Mouse (Mus musculus) heart, postnatal 25 days (tissue): ENCODE data around the gene Spata2. TPM values are rescaled to one million over a fixed set of nuclear protein-coding genes. Genes with fewer than 3 reads are reported as not detected.
A peak's percentile ranks its signal among the peaks of the same experiment; 100 is the strongest.

Source experiments
- DNase-seq: peaks from one replicate; pipeline ENCODE4 v3.0.0; 2022; ENCODE audit warnings: low spot score
- intact Hi-C: fragments of 180-260 bp; cut with DNase I; formaldehyde crosslinking; loops from one replicate; pipeline ENCODE4 v1.15.1; 2025
- total RNA-seq, 2 experiments: library from RNA; stranded (reverse); gene quantifications; 2 replicates each; pipeline ENCODE4 v1.2.3; 2021

Gene Spata2
- total RNA-seq, 2 experiments from 2014 or later: 15.1 to 17.8 TPM

DNA sequence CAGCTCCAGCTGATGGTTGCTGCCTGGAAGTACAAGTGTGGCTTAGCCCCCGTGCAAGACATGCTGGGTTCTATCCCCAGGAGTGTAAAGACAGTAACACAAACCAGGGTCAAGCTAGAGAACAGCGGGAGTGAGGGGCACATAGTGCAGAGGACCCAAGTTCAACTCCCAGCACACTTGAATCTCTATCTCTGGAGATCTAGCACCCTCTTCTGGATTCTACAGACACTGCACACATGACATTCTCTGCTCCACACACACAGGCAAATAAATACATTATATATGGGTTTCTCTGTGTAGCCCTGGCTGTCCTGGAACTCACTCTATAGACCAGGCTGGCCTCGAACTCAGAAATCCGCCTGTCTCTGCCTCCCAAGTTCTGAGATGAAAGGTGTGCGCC lies 20.3 kb upstream of the Spata2 start:
- intact Hi-C loops: no loop called here
- DNase-seq: no peak

DNA sequence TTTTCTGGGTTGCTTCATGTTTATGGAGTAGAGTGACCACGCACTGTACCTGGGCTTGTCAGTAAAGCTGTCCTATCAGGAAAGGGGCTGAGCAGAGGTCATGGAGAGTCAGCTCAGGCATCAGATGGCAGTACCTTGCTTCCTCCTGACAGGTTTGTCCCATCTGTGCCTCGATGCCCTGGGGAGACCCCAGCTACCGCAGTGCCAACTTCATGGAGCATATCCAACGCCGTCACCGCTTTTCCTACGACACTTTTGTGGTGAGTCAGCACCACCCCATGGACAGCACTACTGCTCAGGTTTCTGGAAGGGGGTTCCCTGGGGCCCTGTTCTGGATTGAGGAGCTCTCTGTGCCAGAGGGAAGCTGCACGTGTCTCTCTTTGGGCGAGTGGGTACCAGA lies 19.7 kb upstream of the Spata2 start:
- DNase-seq: no peak
- intact Hi-C loops: no loop called here

- intact Hi-C loops: no loop called here
- no peak for DNase-seq
These were observed 17.8 kb upstream of the Spata2 start for GRCm38 (mm10) chr2:167510485-167510884.

GRCm38 (mm10) chr2:167508569-167508968 lies 15.9 kb upstream of the Spata2 start:
- intact Hi-C loops: no loop called here
- no peak for DNase-seq

DNA sequence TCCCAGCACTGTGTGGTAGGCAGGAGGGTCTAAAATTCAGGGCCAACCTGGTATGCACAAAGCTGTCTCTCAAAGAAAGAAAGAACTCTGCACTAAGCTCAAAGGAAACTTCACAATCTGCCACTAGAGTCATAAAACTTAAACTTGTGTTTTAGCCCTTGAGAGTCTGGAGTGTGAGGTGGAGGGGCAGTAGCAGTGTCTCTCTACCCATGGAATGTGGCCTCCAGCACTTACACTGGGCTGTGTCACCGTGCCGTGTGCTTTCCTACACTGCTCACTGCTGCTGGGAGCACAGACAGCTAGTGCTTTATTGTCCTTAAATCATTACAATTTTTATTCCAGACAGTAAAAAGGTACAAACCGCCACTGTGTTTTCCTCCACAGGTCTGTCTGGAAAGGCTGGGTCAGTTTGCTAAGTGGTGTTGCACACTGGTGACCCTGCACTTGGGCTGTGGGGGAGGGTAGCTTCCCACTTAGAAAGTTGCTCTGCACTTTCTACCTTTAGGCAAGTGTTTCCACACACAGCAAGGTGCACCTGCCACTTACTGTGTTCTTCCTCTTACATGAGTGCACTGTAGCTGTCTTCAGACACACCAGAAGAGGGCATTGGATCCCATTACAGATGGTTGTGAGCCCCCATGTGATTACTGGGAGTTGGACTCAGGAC lies 15.2 kb upstream of the Spata2 start:
- intact Hi-C loops: no loop called here
- no peak for DNase-seq

DNA sequence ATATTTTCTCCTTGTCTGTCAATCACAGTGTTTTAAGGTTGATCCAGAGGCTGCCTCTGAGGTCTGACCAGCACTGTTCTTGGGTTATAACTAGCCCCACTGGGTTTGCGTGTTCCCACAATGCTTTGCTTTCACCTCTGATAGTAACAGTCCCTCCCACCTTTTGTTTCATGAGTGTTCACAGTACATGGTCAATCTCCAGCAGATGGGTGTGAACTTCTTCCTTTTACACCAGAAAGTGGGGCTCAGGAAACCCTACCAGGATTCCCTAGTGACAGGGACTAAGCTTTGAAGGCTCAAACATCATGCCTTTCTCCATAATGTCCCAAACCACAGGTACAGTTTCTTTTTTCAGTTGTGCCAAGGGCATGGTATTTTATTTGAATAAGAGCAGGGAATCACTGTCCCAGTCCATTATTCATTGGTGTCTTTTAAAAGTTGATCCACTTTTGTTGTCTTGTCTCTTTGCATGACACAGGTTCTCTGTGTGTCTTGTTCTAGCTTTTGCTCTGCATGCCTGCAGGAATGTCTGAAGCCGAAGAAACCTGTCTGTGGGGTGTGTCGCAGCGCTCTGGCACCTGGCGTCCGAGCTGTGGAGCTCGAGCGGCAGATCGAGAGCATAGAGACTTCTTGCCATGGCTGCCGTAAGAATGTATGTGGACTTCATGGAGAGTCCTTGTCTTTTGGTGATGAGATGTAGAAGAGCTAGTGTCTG lies 14.0 kb upstream of the Spata2 start:
- no peak for DNase-seq

GRCm38 (mm10) chr2:167505127-167505526 lies 12.4 kb upstream of the Spata2 start:
- intact Hi-C loops: no loop called here
- no peak for DNase-seq

More for the DNA sequence above, 14.0 kb upstream of the Spata2 start:
- intact Hi-C loops: no loop called here

DNA sequence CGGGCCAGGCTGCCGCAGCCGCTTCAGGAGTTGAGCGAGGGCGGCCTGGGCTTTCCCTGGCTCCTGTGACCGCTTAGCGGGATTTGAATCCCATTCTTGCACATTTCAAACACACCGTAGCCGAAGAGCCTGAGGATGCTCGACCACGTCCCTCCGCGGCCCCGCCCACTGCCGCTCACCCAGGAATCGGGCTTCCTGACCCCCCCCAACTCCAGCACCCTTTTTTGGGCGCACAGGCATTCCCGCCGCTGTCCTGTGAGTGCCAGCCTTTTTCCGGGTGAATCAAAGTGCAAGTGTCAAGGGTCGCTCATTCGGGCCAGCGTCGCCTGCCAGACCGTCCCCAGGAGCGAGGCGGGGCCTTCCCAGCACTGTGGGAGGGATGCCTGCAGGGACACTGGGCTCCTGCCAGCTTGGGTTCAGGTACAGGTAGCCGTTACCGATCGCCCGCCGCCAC lies 11.2 kb upstream of the Spata2 start:
- DNase-seq: no peak
- intact Hi-C loops: no loop called here

- intact Hi-C loops: no loop called here
- DNase-seq: peak; percentile 69
These were observed 10.7 kb upstream of the Spata2 start for GRCm38 (mm10) chr2:167503253-167503895.

DNA sequence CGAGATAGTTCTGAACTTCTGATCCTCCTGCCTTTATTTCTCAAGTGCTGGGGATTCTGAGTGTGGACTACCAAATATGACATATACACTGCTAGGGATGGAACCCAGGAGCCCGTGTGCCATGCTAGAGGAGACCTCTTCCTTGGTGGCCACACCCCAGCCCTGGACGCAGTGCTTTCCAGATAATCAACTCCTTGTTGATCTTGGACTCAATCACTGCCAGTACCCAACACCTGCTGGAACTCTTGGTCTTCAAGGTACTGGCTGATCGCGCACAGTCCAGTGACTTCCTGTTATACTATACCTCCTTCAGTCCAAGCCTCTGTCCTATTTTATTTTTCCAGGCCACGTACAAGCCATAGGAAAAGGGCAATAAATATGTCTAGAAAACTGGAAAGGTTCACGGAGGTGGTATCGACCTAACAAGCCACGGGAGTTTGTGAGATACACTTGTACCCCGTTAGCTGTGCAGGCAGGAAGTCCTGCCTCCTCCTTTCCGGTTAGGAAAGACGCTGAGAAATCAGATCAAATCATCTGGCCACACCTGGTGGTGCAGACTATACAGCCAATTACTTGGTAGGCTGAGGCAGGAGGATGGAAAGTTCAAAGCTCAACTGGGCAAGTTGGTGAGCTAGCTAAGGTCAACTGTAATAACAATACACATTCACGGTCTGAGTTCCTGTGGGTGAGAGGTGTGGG lies 10.0 kb upstream of the Spata2 start:
- no peak for DNase-seq
- intact Hi-C loops: no loop called here

GRCm38 (mm10) chr2:167497272-167497671 lies 4.6 kb upstream of the Spata2 start:
- intact Hi-C loops: no loop called here
- DNase-seq: no peak

DNA sequence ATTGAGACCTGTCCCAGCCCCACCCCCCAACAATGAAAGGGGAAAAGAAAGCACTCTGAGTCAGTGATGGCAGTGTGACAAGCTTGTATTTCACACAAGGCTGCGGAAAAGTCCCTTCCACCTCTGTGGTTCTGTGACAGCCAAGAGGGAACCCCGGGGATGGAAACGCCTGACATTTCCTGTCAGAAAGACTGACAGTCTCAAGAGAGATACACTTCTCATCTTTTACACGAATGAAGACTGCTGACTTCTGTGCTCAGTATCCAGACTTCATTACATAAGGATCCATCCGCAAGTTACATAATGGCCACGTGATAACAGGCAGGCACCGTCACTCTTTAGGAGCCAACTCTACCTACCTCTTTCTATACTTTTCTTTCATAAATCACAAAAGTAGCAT lies 3.8 kb upstream of the Spata2 start:
- intact Hi-C loops: no loop called here
- no peak for DNase-seq

GRCm38 (mm10) chr2:167491757-167492708 lies 654 bp downstream of the Spata2 start, which contains the start of gene Rnf114:
TSS of gene Rnf114 (plus strand) at chr2:167492645.
- DNase-seq: no peak
- intact Hi-C loops: no loop called here

- DNase-seq: no peak
- intact Hi-C loops: no loop called here
These were observed 1.7 kb downstream of the Spata2 start for GRCm38 (mm10) chr2:167490813-167491525.

- intact Hi-C loops: no loop called here
- no peak for DNase-seq
These were observed 4.7 kb downstream of the Spata2 start for GRCm38 (mm10) chr2:167487994-167488393.

- DNase-seq: no peak
- intact Hi-C loops: no loop called here
These were observed 5.1 kb downstream of the Spata2 start for GRCm38 (mm10) chr2:167487551-167487950.

DNA sequence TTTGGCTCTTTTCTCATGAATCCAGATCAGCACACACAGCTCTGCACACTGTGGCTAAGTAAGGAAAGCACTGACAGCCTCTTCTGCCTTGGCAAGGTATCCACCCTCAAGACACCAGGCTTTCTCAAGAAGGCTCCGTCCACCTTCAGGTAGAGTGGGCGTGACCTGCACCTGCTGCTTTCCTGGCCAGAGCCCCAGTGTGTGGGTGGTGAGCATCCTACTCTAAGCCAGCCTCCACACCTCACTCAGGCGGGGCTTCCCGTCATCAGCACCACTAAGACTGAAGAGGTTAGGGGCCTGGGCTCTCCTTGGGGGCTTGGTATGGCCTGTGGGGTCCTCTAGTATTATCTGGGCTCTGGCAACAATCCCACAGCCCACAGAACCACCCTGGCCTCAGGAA lies 6.1 kb downstream of the Spata2 start:
- no peak for DNase-seq

GRCm38 (mm10) chr2:167485501-167486377 lies 6.9 kb downstream of the Spata2 start:
- intact Hi-C loops: no loop called here

More for the DNA sequence above, 6.1 kb downstream of the Spata2 start:
- intact Hi-C loops: no loop called here

More at GRCm38 (mm10) chr2:167485501-167486377, 6.9 kb downstream of the Spata2 start:
- DNase-seq: no peak
